Mouse (Mus musculus): Measurements from ENCODE around the gene Fbxo34. TPM values are rescaled to one million over a fixed set of nuclear protein-coding genes. Genes with fewer than 3 reads are reported as not detected.

Gene Fbxo34
- total RNA-seq, 2 experiments from 2014 or later = 153 to 302 TPM

GRCm38 (mm10) chr14:47465468-47466175 is 15.4 kb downstream of the Fbxo34 start:
- ATAC-seq (replicated peaks; ENCODE audit: low FRiP score, poor library complexity, severe bottlenecking) = no peak

DNA sequence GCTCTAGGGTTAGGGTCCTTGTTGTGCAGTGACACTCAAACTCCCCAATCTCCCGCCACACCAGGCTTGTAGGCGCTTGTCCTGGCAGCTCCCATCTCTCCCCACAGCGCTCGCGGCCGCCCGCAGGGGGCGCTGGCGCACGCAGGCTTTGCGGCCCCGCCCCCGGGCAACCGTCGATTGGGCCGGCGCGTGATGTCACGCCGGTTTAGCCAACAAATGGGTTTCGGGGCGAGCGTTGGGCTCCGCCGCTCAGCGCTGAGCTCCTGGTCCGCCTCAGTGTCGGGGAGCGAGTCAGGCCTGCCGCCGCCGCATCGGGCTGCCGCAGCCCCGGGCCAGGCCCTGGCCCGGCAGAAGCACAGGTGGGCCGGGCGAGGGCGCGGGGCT is 22.1 kb downstream of the Fbxo34 start:
- peak; percentile 85 for ATAC-seq (replicated peaks; ENCODE audit: low FRiP score, poor library complexity, severe bottlenecking)

GRCm38 (mm10) chr14:47472743-47473546 is 22.7 kb downstream of the Fbxo34 start:
- ATAC-seq (replicated peaks; ENCODE audit: low FRiP score, poor library complexity, severe bottlenecking) = peak; percentile 63

DNA sequence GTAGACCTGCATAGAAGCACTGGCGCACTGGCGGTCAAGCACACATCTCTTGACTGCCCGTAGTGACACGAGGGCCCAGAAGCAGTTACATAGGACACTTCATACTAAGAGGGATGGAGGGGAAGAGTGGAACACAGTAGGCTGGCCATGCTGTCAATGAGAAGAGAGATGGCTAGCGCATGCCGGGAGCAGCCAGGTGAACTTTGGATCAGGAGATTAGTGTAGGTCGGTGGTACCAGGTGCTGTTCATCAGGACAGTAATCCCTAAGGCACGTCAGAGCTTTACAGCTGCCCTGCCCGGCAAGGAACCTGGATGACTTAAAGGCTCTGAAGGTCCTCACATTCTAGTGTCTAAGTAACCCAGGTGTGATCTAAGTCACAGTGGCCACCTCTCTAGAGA is 23.7 kb downstream of the Fbxo34 start:
- no peak for ATAC-seq (replicated peaks; ENCODE audit: low FRiP score, poor library complexity, severe bottlenecking)

DNA sequence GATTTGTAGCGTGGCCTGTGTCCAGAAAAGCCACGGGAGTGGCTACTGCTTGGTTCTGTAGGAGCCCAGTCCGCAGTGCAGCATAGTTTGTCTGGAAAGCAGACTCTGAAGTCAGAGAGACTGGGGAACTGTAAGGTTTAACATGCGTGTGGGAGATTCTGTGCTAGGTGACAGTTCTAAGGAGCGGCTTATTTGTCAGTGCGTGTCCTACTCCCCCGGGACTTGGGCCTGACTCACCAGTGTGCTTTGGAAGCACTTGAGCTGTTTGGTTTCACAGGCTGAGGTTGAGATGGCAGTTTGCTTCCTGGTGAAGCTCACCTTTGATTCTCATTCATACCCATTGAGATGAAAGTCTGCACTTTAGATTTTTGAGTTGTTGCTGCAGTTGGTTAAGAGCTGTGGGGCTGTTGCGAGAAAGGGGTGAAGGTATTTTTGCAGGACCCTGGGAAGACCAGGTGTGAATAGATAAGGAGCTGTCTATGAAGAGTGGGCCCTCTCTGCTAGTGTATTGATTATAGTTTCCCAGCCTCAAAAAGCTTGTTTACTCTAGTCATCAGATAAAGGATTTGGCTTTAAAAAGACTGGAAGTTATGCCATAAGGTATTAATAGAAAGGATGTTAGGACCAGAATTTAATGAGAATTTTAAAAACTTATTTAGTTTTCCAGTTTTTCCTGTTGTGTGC is 24.5 kb downstream of the Fbxo34 start:
- no peak for ATAC-seq (replicated peaks; ENCODE audit: low FRiP score, poor library complexity, severe bottlenecking)

DNA sequence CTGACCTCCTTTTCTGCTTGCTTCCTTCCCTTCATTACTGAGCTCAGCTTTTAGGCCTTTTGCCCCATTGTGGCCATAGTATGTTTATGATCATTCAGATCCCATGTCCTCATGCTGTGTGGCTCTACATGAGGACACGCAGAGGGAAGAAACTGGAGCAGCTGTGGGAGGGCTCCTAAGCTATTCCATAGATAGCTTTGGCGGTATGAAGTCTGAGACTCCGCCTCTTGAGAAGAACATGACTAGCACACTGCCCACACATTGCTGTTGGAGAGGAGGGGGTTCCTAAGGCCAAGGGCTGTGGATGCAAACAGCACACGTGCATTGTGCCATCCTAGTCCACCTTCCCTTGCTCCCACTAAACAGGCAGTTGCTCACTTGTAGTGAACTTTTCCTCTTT is 26.0 kb downstream of the Fbxo34 start:
- ATAC-seq (replicated peaks; ENCODE audit: low FRiP score, poor library complexity, severe bottlenecking) = no peak

- ATAC-seq (replicated peaks; ENCODE audit: low FRiP score, poor library complexity, severe bottlenecking) = no peak
Observed at GRCm38 (mm10) chr14:47477711-47478110, 27.5 kb downstream of the Fbxo34 start.

GRCm38 (mm10) chr14:47482200-47482599 is 32.0 kb downstream of the Fbxo34 start:
- ATAC-seq (replicated peaks; ENCODE audit: low FRiP score, poor library complexity, severe bottlenecking) = no peak

DNA sequence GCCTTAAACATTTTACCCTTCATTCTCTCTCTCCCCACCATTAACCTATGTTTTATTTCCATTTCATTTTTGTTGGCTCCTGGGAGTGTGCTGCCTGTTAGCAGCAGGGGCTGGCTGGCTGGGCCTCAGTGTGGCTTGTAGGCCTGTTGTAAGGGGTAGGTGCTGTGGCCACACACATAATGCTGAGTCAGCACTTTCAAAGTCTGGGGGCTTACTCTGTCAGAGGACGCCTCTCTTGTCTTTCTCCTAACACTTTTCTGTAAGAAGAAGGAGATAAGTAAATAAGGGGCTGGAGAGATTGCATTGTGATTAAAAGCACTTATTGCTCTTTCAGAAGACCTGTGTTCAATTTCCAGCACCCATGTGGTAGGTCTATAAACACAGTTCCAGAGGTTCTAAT is 32.9 kb downstream of the Fbxo34 start:
- no peak for ATAC-seq (replicated peaks; ENCODE audit: low FRiP score, poor library complexity, severe bottlenecking)

- ATAC-seq (replicated peaks; ENCODE audit: low FRiP score, poor library complexity, severe bottlenecking) = no peak
Observed at GRCm38 (mm10) chr14:47488732-47489131, 38.5 kb downstream of the Fbxo34 start.

- no peak for ATAC-seq (replicated peaks; ENCODE audit: low FRiP score, poor library complexity, severe bottlenecking)
Observed at GRCm38 (mm10) chr14:47489310-47490097, 39.3 kb downstream of the Fbxo34 start.

GRCm38 (mm10) chr14:47490732-47491131 is 40.5 kb downstream of the Fbxo34 start:
- no peak for ATAC-seq (replicated peaks; ENCODE audit: low FRiP score, poor library complexity, severe bottlenecking)

- ATAC-seq (replicated peaks; ENCODE audit: low FRiP score, poor library complexity, severe bottlenecking) = no peak
Observed at GRCm38 (mm10) chr14:47493592-47494361, 43.6 kb downstream of the Fbxo34 start.

DNA sequence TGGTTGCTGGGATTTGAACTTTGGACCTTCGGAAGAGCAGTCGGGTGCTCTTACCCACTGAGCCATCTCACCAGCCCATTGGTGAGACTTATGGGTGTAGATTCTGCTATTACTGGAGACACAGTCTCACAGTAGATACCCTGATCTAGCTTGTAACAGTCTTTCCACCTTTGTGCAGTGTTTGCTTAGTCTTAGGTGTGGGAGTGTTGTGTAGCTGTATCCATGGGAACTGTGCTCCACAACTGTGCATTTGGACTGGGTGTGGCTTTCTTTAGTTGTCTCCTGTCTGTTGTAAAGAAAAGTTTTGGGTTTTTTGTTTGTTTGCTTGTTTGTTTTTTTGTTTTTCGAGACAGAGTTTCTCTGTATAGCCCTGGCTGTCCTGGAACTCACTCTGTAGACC is 45.7 kb downstream of the Fbxo34 start:
- no peak for ATAC-seq (replicated peaks; ENCODE audit: low FRiP score, poor library complexity, severe bottlenecking)

DNA sequence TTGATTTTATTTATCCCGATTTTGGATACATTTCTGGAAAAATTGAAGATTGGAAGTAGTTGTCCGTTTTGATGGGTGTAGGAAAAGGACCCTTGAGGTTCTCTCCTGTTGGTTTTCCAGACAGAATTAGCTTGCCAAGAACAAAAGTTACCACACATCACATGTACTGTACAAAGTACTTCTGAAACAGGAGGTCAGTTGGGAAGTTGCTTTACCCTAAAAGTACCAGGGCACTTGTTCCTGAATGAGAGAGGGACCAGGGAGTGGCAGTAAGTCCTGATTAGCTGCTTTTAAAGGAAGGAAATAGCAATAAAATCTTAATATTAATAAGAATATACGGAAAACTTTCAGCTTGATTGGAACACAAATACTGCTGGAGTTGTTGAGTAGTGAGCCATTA is 46.9 kb downstream of the Fbxo34 start:
- no peak for ATAC-seq (replicated peaks; ENCODE audit: low FRiP score, poor library complexity, severe bottlenecking)

- ATAC-seq (replicated peaks; ENCODE audit: low FRiP score, poor library complexity, severe bottlenecking) = no peak
Observed at GRCm38 (mm10) chr14:47498632-47499031, 48.4 kb downstream of the Fbxo34 start.

DNA sequence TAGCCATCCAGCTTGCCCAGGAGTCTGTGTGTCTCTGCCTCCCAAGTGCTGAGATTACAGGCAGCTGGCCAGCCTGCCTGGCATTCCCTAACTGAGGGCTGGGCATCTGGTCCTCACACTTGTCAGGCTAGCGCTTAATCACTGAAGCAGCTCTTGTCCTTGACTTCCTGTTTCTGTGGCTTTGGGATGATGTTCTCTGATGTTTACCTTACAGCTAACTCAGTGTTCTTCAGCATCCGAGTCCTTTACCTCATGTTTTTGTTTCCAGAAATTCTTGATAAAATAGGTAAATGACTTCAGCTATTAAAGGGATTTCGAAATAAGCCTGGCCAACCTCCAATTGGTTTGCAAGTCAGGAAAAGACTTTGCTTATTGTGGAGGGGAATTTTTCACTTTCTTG is 53.8 kb downstream of the Fbxo34 start:
- ATAC-seq (replicated peaks; ENCODE audit: low FRiP score, poor library complexity, severe bottlenecking) = no peak

- no peak for ATAC-seq (replicated peaks; ENCODE audit: low FRiP score, poor library complexity, severe bottlenecking)
Observed at GRCm38 (mm10) chr14:47506676-47507075, 56.5 kb downstream of the Fbxo34 start.

- ATAC-seq (replicated peaks; ENCODE audit: low FRiP score, poor library complexity, severe bottlenecking) = no peak
Observed at GRCm38 (mm10) chr14:47508035-47508434, 57.8 kb downstream of the Fbxo34 start.

Measured in erythroblast, adult 5-6 weeks (primary cell).